Mouse (Mus musculus): Measurements from ENCODE around the gene Gm13420.

DNA sequence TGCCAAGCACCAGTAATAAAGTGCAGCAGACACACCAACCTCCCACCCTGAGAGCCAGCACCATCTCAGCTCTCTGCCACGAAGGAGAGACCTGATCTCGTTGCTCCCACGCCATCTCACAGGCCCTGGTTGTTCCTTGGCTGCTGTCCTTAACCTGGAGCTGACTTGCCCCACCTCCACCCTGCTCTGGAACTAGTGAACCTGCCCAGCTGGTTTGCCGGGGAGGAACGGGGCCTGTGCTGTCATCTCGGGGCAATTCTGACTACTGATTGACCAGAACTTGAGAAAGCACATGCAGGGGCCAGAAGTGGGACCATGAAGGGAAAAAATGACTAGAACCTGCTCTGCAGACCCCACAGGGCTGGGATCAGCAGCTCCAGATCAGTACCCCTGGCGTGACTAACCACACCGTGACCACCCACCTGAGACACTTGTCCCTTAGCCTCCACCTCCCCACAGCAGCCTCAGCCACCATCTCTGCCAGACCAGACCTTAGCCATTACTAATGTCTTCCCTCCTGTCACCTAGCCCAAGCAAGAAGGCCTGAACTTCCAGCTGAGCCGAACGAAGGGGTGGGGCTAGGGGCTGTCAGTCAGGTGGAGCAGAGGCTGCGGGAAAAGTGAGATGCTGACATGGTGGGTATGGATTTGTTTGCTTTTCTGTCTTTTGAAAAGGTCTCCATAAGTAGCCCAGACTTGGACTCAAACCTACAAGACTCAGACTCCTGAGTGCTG is 16.7 kb upstream of the Gm13420 start:
- TF ChIP-seq CTCF (IDR thresholded peaks at IDR 0.05; ENCODE audit: control insufficient read depth, insufficient read depth, insufficient read length) (no peak), MYOG (IDR thresholded peaks at IDR 0.05; ENCODE audit: control insufficient read depth, extremely low read depth, insufficient read length) (no peak), CEBPB (IDR thresholded peaks at IDR 0.05; ENCODE audit: low read depth) (no peak), MYOD1 (IDR thresholded peaks at IDR 0.05; ENCODE audit: control insufficient read depth, insufficient read length, low read depth) (no peak), USF1 (IDR thresholded peaks at IDR 0.05; ENCODE audit: low read depth) (no peak), MAX (IDR thresholded peaks at IDR 0.05) (no peak)
